Mouse (Mus musculus): Measurements from ENCODE around the gene Gpr22. TPM values are rescaled to one million over a fixed set of nuclear protein-coding genes. Genes with fewer than 3 reads are reported as not detected.

Gene Gpr22
- polyA plus RNA-seq (2012; rRNA removed), result 0.03 and 0.07 TPM in 2 replicates

DNA sequence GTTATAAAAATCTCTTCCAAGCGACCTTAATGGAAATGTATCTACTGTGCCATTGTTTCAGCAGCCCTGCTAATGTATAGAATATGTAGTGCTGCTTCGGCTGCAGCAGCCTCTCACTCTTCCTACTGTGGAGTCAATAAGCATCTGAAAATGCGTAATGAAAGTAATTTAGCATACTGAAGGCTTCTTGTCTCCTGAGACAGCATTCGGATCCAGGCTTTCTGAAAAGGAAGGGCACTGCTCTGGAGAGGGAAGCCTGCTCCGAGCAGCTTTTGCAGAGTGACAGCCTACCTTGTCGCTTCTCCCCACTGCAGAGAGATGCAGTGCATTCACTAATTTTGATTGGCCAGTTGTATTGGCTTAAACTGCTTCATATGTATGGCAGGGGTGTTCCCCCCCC, at the start of gene Gpr22:
TSS of gene Gpr22 (minus strand) at position 348 of the 400 bp plus-strand sequence.
- no peak for DNase-seq (ENCODE audit: low spot score)

DNA sequence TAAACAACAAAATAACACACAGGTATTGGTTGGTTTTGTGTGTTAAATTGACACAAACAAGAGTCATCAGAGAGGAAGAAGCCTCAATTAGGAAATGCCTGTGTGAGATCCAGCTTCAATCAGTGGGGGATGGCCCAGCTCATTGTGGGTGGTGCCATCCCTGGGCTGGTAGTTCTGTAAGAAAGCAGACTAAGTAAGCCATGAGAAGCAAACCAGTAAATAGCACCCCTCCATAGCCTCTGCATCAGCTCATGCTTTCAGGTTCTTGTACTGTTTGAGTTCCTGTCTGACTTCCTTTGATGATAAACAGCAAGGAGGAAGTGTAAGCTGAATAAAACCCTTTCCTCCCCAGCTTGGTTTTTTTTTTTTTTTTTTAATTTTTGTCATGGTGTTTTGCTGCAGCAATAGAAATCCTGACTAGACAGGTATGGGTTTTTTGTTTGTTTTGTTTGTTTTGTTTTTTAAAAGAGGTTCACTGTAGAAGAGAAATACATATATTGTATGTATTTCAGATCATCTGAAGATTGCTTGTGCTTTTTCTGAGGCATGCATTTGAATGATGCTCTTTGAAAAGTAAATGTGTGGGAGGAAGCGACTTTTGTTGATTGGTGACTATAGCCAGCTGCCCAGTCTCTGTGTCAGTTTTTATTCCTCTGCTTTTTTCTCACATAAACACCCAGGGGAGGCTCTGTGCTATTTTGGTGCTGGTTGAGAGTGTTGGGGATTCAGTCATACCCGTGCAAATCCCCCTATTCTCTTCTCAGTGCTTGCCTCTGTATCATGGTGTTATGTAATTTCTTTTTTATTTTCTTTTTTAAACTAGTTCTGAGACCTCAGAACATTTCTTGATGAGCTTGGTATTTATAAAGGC, 42.4 kb upstream of the Gpr22 start:
- no peak for DNase-seq (ENCODE audit: low spot score)

DNA sequence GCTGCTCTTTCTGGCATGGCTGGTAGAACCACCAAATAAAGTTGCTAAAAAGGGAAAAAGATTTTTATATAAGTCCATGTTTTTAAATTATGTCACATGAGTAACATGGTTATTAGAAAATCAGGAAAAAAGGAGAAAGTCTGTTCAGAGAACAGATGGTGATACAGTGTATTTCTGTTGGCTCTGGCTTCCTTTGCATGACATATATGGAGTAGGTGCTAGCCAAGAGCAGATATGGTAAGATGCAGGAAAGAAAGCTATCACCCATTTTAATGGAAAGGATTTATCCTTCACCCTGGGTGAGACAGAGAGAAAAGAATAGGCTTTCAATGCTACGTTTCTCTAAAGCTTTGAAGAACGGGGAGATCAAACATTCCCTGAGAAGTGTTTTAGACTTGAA, 40.7 kb upstream of the Gpr22 start:
- no peak for DNase-seq (ENCODE audit: low spot score)

DNA sequence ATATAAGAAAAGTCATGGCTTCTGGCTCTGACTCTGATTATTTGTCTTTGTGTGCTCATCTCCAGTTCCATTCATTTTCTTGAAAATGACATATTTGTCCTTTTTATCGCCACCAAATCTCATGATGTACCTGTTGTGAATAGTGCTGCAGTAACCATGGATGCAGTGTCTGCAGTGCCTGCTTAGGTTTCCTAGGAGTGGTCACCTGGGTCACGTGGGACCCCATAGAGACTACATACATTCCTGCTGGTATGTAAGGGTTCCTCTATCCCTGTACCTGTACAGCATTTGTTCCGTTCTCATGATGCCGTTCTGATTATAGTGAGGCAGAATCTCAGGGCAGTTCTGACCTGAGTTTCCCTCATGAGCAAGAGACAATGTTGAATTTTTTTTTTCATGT, 36.1 kb upstream of the Gpr22 start:
- DNase-seq (ENCODE audit: low spot score), result no peak

DNA sequence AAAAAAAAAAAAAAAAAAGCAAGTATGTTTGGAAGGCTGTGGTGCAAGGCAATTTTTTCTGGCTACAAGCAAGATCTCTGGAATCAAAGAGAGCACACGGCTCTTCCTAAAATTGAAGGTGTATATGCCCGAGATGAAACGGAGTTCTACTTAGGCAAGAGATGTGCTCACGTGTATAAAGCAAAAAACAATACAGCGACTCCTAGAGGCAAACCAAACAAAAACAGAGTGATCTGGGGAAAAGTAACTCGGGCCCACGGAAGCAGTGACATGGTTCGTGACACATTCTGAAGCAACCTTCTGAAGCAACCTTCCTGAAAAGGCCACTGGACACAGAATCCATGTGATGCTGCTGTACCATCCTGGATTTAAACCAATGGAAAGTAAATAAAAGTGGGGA, 33.6 kb upstream of the Gpr22 start:
- no peak for DNase-seq (ENCODE audit: low spot score)

DNA sequence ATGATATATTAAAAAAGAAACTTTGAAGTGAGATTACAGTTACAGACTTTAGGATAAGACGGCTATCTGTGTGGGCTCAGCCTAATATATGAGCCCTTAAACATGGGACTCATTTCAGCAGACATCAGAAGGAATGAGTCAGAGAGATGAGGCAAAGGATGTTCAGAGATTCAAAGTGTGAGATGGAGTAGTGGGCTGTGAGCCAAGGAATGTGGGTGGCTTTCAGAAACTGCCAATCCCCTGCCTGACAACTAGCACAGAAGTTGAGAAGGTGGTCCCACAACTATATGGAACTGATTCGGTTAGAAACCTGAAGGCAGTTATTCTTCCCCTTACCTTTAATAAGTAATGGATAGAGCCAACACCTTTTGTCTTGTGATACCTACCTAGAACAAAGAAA, 20.9 kb upstream of the Gpr22 start:
- DNase-seq (ENCODE audit: low spot score), result no peak

DNA sequence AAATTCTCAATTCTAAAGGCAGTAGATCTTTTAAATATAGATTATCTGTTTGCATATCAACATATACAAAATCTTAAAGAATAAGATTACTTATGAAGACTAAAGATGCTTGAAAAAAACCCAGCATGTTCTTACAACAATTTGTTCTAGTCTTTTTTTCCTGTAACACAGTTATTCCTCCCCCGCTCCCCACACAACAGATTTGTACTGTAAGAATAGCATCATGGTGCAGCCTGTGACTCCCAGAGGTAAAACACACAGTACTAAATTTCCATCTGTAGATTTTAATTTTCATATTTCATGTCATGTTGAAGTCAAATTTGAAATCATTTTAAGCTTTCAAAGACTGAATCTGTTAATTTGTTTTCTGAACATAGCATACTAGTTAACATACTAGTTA, 16.4 kb upstream of the Gpr22 start:
- no peak for DNase-seq (ENCODE audit: low spot score)

DNA sequence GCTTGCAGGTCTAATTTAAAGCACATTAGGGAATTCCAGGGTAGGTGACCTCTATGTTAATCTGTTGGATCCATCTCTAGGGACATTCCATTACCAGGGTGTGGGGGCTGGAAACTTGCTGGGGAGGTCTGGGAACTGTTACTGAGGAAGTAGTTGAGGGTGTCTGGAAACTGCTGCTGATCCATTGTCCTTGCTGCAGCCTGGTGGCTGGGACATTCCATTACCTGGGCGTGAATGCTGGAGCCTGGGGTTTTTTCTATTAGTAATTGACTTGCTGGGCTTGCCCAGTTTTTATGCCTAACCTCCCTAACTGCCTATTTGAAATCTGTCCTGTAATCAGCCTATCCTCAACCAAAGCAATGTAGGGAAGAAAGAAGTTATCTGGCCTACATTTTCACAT, 13.0 kb upstream of the Gpr22 start:
- DNase-seq (ENCODE audit: low spot score), result no peak

DNA sequence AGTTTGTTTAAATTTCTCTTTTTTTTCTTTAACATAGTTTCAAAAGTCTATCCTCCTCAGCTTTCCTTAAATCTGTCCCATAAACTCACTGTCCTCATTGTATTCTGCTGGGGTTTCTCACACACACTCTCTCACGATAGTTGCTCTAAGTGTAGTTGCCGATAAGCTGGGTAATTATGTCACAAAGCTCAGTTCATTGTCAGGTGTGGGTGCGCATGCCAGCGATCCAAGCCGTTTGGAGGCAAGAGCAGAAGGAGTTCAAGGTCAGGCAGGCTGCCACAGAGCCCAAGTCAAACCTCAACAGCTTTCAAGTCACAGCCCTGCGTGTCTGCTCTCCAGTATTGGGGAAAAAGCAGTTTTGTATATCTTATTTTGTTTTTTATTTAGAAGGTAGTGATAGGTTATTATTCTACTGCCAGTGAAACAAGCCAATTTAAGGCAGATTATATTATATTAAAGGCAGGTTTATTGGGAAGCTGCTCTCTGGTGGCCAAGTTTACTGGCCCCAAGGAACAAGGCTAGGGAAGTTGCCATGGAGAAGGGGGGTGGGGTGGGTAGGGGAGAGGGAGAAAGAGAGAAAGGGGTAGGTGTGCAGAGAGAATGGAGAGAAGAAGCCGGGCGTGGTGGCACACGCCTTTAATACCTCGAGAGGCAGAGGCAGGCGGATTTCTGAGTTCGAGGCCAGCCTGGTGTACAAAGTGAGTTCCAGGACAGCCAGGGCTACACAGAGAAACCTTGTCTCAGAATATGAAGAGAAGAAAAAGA, 11.9 kb upstream of the Gpr22 start:
- DNase-seq (ENCODE audit: low spot score), result no peak

DNA sequence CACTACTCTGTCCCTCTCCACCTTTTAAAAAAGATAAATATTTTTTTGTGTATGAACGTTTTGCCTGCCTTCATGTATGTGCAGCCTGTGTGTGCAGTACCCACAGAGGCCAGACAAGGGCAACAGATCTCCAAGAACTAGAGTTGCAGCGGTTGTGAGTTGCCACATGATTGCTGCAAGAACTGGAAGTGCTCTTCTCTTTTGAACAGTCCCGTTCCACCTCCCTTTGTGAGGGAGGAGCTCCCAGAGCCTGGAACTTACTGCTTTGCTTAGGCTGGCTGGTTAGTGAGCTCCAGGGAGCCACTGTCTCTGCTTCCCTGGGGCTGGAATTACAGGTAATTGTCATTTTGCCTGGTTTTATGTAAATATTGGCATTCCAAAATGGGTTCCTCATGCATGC, 10.8 kb upstream of the Gpr22 start:
- DNase-seq (ENCODE audit: low spot score), result no peak

DNA sequence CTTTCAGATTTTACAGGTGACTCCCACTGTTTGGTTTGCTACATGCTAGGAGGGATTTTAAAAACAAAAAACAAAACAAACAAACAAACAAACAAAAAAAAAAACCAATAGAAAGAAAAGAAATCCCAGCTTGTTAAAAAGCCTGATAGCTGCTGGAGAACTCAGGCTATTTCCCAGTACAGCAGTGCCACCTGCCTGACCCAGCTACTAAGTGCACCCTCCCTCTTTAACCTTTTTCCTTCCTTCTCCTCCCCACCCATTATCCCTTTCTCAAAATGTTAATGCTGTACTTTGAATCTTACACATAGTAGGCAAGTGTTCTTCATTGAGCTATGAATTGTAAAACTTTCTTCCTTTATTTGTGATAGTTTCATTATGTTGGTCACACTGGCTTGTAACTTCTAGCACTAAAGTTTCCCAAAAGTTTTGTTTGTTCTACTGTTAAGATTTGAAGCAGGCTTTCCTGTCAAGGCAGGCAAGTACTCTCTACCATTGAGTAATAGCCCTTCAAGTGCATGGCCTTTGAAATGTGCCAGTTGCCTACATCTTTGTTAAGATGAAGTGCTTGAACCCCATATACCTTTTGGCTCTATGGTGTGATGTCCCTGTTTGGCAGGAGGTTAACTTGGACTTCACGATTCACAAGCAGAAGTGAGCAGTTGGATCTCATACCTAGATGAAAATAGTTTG, 6.0 kb upstream of the Gpr22 start:
- no peak for DNase-seq (ENCODE audit: low spot score)

DNA sequence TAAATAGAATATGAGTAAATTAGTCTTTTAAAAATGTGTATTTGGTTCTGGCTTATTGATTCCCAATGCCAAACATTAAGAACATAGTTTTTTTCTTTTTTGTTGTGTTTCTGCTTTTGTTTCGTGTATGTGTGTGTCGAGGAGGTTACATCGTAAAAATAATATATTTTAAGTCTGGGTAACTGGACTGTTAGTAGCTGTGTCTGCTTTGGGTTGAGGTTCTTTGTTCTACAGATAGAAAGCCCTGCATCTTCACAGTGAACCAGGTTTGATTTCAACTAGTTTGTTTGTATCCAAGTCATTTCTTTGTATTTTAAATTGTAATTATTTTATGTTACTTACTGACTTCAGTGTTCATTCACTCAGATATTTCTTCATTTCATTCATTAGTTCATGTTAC, 323 bp upstream of the Gpr22 start:
- no peak for DNase-seq (ENCODE audit: low spot score)

DNA sequence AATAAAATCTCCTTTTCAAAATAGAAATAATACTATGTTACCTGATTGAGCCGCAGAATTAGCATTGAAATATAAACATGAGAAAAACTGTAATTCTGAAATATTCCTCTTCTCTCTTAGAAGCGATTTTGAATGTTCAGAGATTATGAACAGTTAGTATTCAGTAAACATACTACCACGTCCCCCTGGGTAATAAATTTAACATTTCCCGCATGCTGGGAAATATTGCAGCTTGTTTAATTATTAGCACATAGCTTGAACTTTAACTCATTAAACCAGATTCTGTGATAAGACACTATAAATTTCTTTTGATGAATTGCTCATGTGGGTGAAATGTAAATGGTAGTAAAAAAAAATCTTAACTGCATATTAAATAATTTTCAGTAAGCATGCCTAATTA, 1.0 kb downstream of the Gpr22 start:
- DNase-seq (ENCODE audit: low spot score), result no peak

DNA sequence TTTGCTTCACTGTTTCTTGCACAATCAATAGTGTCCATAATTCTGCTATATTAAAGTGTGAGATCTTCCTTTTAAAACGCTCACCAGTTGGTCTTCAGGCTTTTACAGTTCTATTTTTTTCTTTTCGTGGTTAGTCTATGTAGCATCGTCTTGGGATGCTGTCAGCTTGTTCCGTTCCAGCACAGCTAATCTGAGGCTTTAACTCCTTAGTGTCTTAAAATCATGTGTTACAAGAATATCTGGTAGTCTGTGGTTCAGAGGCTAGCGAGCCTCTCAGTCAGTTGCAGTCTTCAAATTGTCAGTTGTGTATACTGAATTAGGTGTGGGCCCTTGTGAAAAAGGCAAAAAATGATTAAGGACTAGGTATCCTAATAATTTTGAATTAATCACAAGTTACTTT, 1.5 kb downstream of the Gpr22 start:
- DNase-seq (ENCODE audit: low spot score), result no peak

DNA sequence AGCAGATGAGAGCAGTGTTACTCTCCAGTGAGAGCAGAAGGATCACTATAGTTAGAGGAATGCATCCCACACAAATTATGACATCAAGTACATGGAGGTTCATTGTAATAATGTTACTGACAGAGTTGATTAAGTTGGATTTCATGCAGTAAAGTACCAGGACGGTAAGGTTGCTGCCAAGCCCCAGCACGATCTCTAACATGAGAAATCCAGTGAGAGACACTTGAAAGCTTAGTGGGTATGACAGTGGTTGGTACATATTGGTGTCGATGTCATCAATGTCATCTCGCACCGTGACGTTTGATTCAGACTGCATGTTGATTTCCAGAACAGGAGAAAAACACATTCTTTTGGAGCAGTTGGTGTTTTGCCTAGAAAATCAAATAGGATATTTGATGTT, 4.1 kb downstream of the Gpr22 start:
- no peak for DNase-seq (ENCODE audit: low spot score)

DNA sequence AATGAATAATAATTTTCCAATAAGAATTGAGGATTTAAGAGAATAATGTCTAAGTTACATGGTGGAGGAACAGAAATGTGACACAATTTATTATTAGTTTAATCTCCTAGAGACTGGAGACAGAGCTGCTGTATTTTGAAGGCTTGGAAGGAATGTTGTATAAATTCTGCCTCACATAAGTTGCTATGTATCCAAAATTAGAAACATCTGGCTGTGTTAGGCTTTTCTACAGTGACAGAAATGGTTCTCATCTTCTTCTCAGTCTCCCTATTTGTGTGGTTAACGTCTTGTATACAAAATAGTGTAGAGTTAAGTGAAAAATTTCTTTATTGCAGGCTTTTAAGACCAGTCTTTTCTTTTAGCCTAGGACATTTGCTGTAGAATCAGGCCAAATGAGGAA, 6.2 kb downstream of the Gpr22 start:
- no peak for DNase-seq (ENCODE audit: low spot score)

DNA sequence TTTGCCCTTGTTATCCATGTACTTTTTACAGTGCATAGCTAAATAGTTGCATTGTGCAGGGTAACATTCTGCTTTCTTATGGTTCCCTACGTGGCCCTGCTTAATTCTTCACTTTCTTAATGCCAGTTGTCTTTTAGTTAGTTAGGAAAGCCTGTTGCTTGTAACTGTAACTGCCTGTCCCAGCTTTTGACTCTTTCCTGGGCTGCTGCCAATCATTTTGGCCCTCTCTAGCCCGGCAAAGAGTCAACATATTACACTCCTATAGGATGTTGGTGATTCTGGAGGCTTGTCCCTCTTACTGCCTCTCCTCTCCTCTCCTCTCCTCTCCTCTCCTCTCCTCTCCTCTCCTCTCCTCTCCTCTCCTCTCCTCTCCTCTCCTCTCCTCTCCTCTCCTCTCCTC, 7.6 kb downstream of the Gpr22 start:
- no peak for DNase-seq (ENCODE audit: low spot score)

DNA sequence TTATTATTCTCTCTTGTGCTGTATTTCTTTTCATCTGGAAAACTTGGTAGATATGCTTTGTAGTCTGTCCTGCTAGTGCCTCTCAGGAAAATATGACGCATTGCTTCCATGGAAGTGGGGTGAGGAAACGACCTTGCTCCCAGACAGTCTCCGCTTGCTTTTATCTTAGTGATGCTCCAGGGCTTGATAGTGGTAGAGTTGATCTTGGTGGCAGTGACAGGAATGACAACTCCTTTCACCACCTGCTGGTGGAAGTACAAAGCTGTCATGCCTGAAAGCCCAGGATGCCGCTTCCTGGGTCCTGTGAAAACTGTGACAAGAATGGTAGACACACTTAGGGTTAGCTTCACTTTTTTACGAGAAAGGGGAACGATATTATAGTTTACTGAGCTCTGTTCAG, 9.8 kb downstream of the Gpr22 start:
- no peak for DNase-seq (ENCODE audit: low spot score)

DNA sequence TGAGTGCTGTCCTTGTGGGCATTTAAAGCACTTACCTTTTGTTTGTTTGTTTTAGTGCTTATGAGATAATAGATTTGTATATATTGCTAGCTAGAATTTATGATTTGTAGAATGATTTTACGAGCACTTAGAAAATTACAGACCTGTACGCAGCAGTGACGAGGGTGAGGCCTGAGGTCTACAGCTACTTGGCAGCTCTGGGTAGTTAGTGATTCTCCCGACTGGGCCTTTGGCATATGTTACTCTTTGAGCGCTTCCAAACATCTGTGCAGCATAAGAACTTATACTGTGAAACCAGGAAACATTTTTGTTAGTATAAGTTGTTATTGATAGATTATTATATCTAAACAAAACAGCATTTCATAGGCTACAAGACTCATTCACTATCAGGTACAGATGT, 12.3 kb downstream of the Gpr22 start:
- DNase-seq (ENCODE audit: low spot score), result no peak

DNA sequence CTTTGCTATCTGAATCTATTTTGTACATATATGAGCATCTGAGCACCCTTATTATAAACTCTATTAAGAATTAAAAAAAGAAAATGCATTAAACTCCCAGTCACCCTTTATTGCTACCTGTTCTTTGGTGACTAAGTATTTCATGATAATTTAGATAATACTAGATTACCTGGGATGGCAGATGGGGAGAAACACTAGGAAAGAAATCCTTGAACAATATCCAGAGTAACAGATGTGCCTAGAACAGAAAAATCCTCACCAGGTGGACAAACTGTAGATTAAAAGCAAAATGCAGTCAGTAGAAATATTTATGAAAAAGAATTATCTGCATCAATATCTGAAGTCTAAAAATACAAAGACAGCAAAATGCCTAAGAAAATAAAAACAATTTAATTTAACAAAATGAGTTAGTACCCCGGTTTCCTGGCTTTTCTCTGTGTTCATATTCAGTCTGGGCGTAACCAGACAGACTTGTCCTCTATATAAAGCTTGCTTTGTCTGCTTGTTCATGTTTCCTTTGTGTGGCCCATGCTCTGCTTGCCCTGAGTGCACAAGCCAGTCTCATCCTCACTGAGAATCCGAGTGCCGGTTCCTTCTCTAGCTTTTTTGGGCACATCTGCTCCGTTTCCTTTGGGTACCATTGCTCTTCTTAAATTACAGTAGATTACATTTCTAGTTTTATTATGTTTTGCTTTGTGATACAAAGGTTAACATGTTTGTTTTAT, 13.0 kb downstream of the Gpr22 start:
- no peak for DNase-seq (ENCODE audit: low spot score)

DNA sequence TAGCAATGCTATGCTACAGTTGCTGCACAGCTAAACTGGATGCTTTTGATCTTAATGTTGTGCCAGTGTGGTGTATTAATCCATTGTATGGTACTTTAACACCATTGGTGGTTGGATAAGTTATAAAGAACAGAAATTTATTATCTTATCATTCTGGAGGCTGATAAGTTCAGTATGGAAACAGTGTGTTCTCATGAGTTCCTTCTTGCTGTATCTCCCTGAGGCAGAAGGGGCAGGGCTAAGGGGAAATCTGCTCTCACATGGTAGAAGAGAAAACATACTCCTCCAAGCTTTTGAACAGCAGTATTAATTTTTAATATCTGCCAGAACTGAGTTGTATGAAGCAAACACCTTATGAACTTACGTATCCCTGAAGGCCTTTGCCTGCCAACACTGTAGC, 20.5 kb downstream of the Gpr22 start:
- DNase-seq (ENCODE audit: low spot score), result no peak

DNA sequence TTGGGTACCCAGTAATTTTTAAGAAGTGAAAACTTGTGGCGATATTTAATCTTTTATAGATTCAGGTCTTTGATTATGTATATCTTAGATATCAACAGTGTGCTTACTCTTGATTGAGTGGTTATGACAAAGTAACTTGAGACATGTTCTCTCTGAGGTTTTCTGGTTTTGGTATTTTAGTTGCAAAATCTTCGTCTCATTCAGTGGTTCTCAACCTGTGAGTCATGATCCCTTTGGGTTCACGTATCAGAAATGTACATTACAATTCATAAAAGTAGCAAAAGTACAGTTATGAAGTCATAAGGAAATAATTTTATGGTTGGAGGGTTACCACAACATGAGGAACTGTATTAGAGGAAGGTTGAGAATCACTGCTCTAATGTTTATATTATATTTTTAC, 27.1 kb downstream of the Gpr22 start:
- no peak for DNase-seq (ENCODE audit: low spot score)

All from urinary bladder, adult 2 months (tissue).